Mouse (Mus musculus) CH12.LX (cell line): ENCODE data around the gene Far1. TPM values are rescaled to one million over a fixed set of nuclear protein-coding genes. Genes with fewer than 3 reads are reported as not detected.
A peak's percentile ranks its signal among the peaks of the same experiment; 100 is the strongest.

Source experiments
- DNase-seq: peaks from one replicate; pipeline ENCODE4 v3.0.0-alpha.2; 2013; ENCODE audit errors: extremely low read depth
- H3K27ac ChIP-seq: 2 replicates; pipeline ENCODE4 v1.5.1; 2012; ENCODE audit warnings: low read depth, mild to moderate bottlenecking, control low read depth, moderate library complexity; ENCODE audit not compliant: insufficient read depth
- H3K27me3 ChIP-seq: replicated peaks from 2 replicates; pipeline ENCODE3; 2012; ENCODE audit warnings: inconsistent platforms
- H3K36me3 ChIP-seq, 2 experiments: replicated peaks in 1 of 2; 2 replicates each; pipeline versions ENCODE3 to v1.6.1; 2012; ENCODE audit warnings: inconsistent platforms in 1 of 2, low read length in 1 of 2, mild to moderate bottlenecking in 1 of 2, mixed read lengths in 1 of 2, moderate library complexity in 1 of 2; ENCODE audit not compliant: control insufficient read depth in 1 of 2, insufficient read depth in 1 of 2
- H3K4me1 ChIP-seq, 2 experiments: 2 replicates each; pipeline ENCODE4 v1.6.1; 2012; ENCODE audit warnings: inconsistent platforms in 1 of 2, moderate library complexity in 1 of 2; ENCODE audit not compliant: insufficient read depth in 2 of 2, control insufficient read depth in 1 of 2
- H3K4me2 ChIP-seq: 2 replicates; pipeline ENCODE4 v1.6.1; 2012; ENCODE audit warnings: low read depth, mild to moderate bottlenecking, control low read depth; ENCODE audit not compliant: poor library complexity, insufficient read depth, severe bottlenecking
- H3K4me3 ChIP-seq, 3 experiments: fragments of 150-350 bp in 1 of 3; sonication (generic) in 1 of 3; replicated peaks in 1 of 3; 2 replicates each; pipeline versions ENCODE3 to v1.5.1; 2011 to 2012; ENCODE audit warnings: low read depth in 2 of 3, low read length in 2 of 3, mild to moderate bottlenecking in 2 of 3, moderate library complexity in 2 of 3, control low read depth in 1 of 3, improper control_type of control experiment in 1 of 3, inconsistent platforms in 1 of 3, mixed read lengths in 1 of 3; ENCODE audit not compliant: poor library complexity in 1 of 3
- H3K79me2 ChIP-seq: replicated peaks from 2 replicates; pipeline ENCODE4 v1.6.1; 2012; ENCODE audit warnings: mild to moderate bottlenecking, moderate library complexity; ENCODE audit not compliant: control insufficient read depth, poor library complexity, insufficient read depth, severe bottlenecking; ENCODE audit errors: extremely low read depth
- H3K9ac ChIP-seq: 2 replicates; pipeline ENCODE4 v1.6.1; 2012; ENCODE audit warnings: low read depth, mild to moderate bottlenecking, control low read depth, moderate library complexity; ENCODE audit not compliant: insufficient read depth
- H3K9me3 ChIP-seq: replicated peaks from 2 replicates; pipeline ENCODE3; 2012; ENCODE audit warnings: low read length, inconsistent platforms, mixed read lengths
- BHLHE40 ChIP-seq: IDR thresholded peaks from 2 replicates; pipeline ENCODE4 v1.6.1; 2011; ENCODE audit warnings: mild to moderate bottlenecking, low read depth, low read length, improper control_type of control experiment
- CHD2 ChIP-seq: IDR thresholded peaks from 2 replicates; pipeline ENCODE4 v1.6.1; 2011; ENCODE audit warnings: low read length, improper control_type of control experiment
- CTCF ChIP-seq, 2 experiments: IDR thresholded peaks in 1 of 2; conservative IDR thresholded peaks in 1 of 2; 2 replicates each; pipeline ENCODE4 v1.5.1; 2011 to 2012; ENCODE audit warnings: low read depth in 2 of 2, low read length in 2 of 2, improper control_type of control experiment in 1 of 2, inconsistent platforms in 1 of 2, mild to moderate bottlenecking in 1 of 2, moderate library complexity in 1 of 2
- E2F4 ChIP-seq: IDR thresholded peaks from 2 replicates; pipeline ENCODE4 v1.6.1; 2011; ENCODE audit warnings: low read depth, low read length, improper control_type of control experiment; ENCODE audit not compliant: insufficient replicate concordance
- ELF1 ChIP-seq: IDR thresholded peaks from 2 replicates; pipeline ENCODE4 v1.6.1; 2014; ENCODE audit warnings: low read depth, mild to moderate bottlenecking, inconsistent platforms, low read length, improper control_type of control experiment
- EP300 ChIP-seq: IDR thresholded peaks from 2 replicates; pipeline ENCODE4 v1.6.1; 2011; ENCODE audit warnings: low read length, improper control_type of control experiment
- ETS1 ChIP-seq: conservative IDR thresholded peaks from 2 replicates; pipeline ENCODE4 v1.6.1; 2012; ENCODE audit warnings: low read depth, mild to moderate bottlenecking, inconsistent platforms, low read length, improper control_type of control experiment, moderate library complexity
- GABPA ChIP-seq: IDR thresholded peaks from 2 replicates; pipeline ENCODE4 v1.6.1; 2012; ENCODE audit warnings: low read depth, low read length, improper control_type of control experiment, inconsistent platforms; ENCODE audit not compliant: insufficient replicate concordance
- HCFC1 ChIP-seq: IDR thresholded peaks from 2 replicates; pipeline ENCODE4 v1.6.1; 2012; ENCODE audit warnings: low read depth, mild to moderate bottlenecking, inconsistent platforms, low read length, improper control_type of control experiment
- IRF4 ChIP-seq: IDR thresholded peaks from 2 replicates; pipeline ENCODE4 v1.6.1; 2014; ENCODE audit warnings: low read depth, mild to moderate bottlenecking, inconsistent platforms, low read length, improper control_type of control experiment
- JUN ChIP-seq: IDR thresholded peaks from 2 replicates; pipeline ENCODE4 v1.6.1; 2011; ENCODE audit warnings: low read depth, mild to moderate bottlenecking, low read length, improper control_type of control experiment, moderate library complexity; ENCODE audit not compliant: insufficient read depth
- MAX ChIP-seq: IDR thresholded peaks from 2 replicates; pipeline ENCODE4 v1.6.1; 2011; ENCODE audit warnings: low read length, improper control_type of control experiment
- MEF2A ChIP-seq: IDR thresholded peaks from 2 replicates; pipeline ENCODE4 v1.6.1; 2014; ENCODE audit warnings: low read depth, mild to moderate bottlenecking, inconsistent platforms, low read length, improper control_type of control experiment, borderline replicate concordance
- MXI1 ChIP-seq: IDR thresholded peaks from 2 replicates; pipeline ENCODE4 v1.6.1; 2011; ENCODE audit warnings: mild to moderate bottlenecking, low read depth, low read length, improper control_type of control experiment
- NELFE ChIP-seq: IDR thresholded peaks from 2 replicates; pipeline ENCODE4 v1.6.1; 2011; ENCODE audit warnings: low read depth, low read length, improper control_type of control experiment
- POLR2AphosphoS2 ChIP-seq: IDR thresholded peaks from 2 replicates; pipeline ENCODE4 v1.6.1; 2011; ENCODE audit warnings: low read depth, low read length, improper control_type of control experiment
- RAD21 ChIP-seq: IDR thresholded peaks from 2 replicates; pipeline ENCODE4 v1.6.1; 2011; ENCODE audit warnings: low read depth, mild to moderate bottlenecking, low read length, improper control_type of control experiment, moderate library complexity
- RCOR1 ChIP-seq: conservative IDR thresholded peaks from 2 replicates; pipeline ENCODE4 v1.6.1; 2012; ENCODE audit warnings: low read depth, mild to moderate bottlenecking, inconsistent platforms, low read length, improper control_type of control experiment
- SIN3A ChIP-seq: IDR thresholded peaks from 2 replicates; pipeline ENCODE4 v1.6.1; 2012; ENCODE audit warnings: low read length, improper control_type of control experiment, inconsistent platforms
- SMC3 ChIP-seq: IDR thresholded peaks from 2 replicates; pipeline ENCODE4 v1.6.1; 2011; ENCODE audit warnings: low read depth, low read length, improper control_type of control experiment
- TBP ChIP-seq: conservative IDR thresholded peaks from 2 replicates; pipeline ENCODE4 v1.6.1; 2011; ENCODE audit warnings: low read depth, low read length, improper control_type of control experiment
- UBTF ChIP-seq: IDR thresholded peaks from 2 replicates; pipeline ENCODE4 v1.6.1; 2012; ENCODE audit warnings: low read depth, mild to moderate bottlenecking, inconsistent platforms, low read length, improper control_type of control experiment, moderate library complexity
- USF1 ChIP-seq: IDR thresholded peaks from 2 replicates; pipeline ENCODE4 v1.6.1; 2014; ENCODE audit warnings: low read depth, mild to moderate bottlenecking, inconsistent platforms, low read length, improper control_type of control experiment
- USF2 ChIP-seq: conservative IDR thresholded peaks from 2 replicates; pipeline ENCODE4 v1.6.1; 2011; ENCODE audit warnings: low read depth, low read length, improper control_type of control experiment
- ZC3H11A ChIP-seq: IDR thresholded peaks from 2 replicates; pipeline ENCODE4 v1.6.1; 2012; ENCODE audit warnings: low read depth, mild to moderate bottlenecking, inconsistent platforms, low read length, improper control_type of control experiment
- ZMIZ1 ChIP-seq: IDR thresholded peaks from 2 replicates; pipeline ENCODE4 v1.6.1; 2012; ENCODE audit warnings: low read depth, mild to moderate bottlenecking, inconsistent platforms, low read length, improper control_type of control experiment
- ZNF384 ChIP-seq: IDR thresholded peaks from 2 replicates; pipeline ENCODE4 v1.6.1; 2012; ENCODE audit warnings: low read depth, low read length, improper control_type of control experiment, inconsistent platforms
- dilution Hi-C: fragments of 300-500 bp; cut with MboI; formaldehyde crosslinking; loops from 2 replicates; pipeline ENCODE4 v1.14.3; 2020; ENCODE audit warnings: low sequenced_read_pairs; ENCODE audit not compliant: extremely low pct_unique_long_range_greater_than_20kb, extremely low pct_ligation_motif_present
- in situ Hi-C: fragments of 300-500 bp; cut with MboI; formaldehyde crosslinking; loops from 3 replicates; pipeline ENCODE4 v1.14.3; 2019; ENCODE audit warnings: low sequenced_read_pairs, low pct_ligation_motif_present, low pct_unique_long_range_greater_than_20kb, mixed read lengths
- polyA plus RNA-seq: library from polyadenylated mRNA; unstranded; fragments of >175 nt; gene quantifications from 2 replicates; pipeline ENCODE4 v1.2.1, GENCODE M21; 2012; ENCODE audit warnings: low read depth; ENCODE audit not compliant: insufficient read length
- total RNA-seq, 2 experiments: library from RNA; depleted of rRNA; stranded (reverse); fragments of 300-350 nt in 1 of 2; fragments of >200 nt in 1 of 2; gene quantifications; 2 replicates each; pipeline ENCODE4 v1.2.3; 2012 to 2014

Far1 gene
- total and polyA plus RNA-seq, 3 experiments, result 73.4 to 170 (median 97.3) TPM

DNA sequence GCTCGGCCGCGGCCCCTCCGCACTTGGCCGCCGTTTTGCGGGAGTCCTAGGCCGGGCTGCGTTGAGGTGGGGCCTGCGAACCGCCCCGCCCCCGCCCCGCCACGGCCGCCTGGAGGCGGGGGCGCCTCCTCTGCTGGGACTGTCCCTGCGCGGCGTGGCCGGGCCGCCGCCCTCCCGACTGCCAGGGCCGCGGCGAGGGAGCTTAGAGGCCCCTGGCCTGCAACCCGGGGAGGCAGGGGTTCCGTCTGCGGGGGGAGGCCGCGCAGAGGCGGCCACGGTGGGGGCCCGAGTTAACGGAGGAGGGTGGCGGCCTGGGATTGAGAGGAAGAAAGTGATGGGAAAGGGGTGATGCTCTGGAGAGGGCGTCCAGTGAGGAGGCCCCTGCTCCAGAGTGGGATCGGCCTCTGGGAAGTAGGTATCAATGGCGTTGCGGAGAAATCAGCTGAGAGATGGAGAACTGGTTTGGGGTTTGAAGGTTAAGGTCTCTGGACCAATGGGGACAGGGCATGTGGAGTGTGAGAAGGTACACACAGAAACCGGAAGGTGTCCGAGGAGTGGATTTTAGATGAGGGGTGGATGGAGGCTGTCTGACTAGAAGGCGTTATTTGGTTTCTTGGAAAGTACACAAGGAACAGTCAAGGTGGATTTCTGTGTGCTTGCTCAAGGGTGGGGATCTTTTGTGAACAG, 472 bp downstream of the Far1 start (continued):
- TF ChIP-seq IRF4 (no peak), ETS1 (no peak), CHD2 (no peak), CTCF (conservative IDR thresholded peaks at IDR 0.05 in 1 of 2, IDR thresholded peaks at IDR 0.05 in 1 of 2; ENCODE audit: low read depth in 2 of 2, low read length in 2 of 2) (no peak), SIN3A (peak; percentile 62; the same call in 1 of the 2 replicates), MXI1 (peak; percentile 91), GABPA (no peak), POLR2AphosphoS2 (no peak), MAX (peak; percentile 55; the same call in 1 of the 2 replicates), TBP (0 out of 2 replicates have a peak, but pooled peaks have one; percentile 10), E2F4 (no peak), RCOR1 (no peak), NELFE (no peak; the same call in 1 of the 2 replicates), BHLHE40 (no peak), ZMIZ1 (no peak), ZNF384 (no peak), ELF1 (peak; percentile 50), RAD21 (no peak)

DNA sequence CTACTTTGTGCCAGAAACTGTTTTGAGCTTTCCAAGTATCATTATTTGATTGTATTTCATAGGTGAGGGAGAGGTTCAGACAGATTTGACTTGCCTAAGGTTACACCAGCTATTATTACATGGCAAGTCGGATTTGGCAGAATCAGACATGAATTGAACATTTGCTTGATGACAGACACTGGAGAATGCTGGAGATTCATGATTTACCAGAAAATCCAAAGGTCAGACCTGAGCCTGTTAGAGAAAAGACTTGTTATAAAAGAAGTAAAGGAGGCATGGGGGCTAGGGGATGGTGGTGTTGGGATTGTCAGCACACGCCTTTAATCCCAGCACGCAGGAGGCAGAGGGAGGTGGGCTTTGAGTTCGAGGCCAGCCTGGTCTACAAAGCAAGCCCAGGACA, 2.2 kb downstream of the Far1 start:
- H3K9ac ChIP-seq, result peak overlapping the region; percentile 66
- no peaks in the 10 kb centered on the region for H3K27me3 ChIP-seq
- H3K4me3 ChIP-seq, result peak overlapping the region; percentile 7 to 91 (median 91)
- peak overlapping the region; percentile 81 for H3K4me2 ChIP-seq
- no peak for DNase-seq
- dilution Hi-C loops (no loop called here), in situ Hi-C loops (loop anchor here (10.0 kb wide), 2 partner anchors 69 to 141 kb away; no protein-coding TSS in a partner anchor)
- peaks cover 2 to 62% of the 10 kb centered on the region in 2 experiments; a peak in 3 of 4 replicates for H3K4me1 ChIP-seq
- no peaks in the 10 kb centered on the region for H3K9me3 ChIP-seq
- H3K27ac ChIP-seq, result no peak overlapping the region
- TF ChIP-seq USF2 (no peak), ZMIZ1 (no peak), EP300 (no peak), MEF2A (no peak), UBTF (no peak), JUN (no peak), MAX (no peak), RAD21 (no peak), HCFC1 (no peak), USF1 (no peak), SMC3 (no peak), ZC3H11A (no peak), IRF4 (no peak)
- peaks cover 48% of the 10 kb centered on the region for H3K79me2 ChIP-seq
- H3K36me3 ChIP-seq, result no peaks in the 10 kb centered on the region
